Comparison of ENCODE assay signal across 11 mouse cellular contexts in the genomic region with DNA sequence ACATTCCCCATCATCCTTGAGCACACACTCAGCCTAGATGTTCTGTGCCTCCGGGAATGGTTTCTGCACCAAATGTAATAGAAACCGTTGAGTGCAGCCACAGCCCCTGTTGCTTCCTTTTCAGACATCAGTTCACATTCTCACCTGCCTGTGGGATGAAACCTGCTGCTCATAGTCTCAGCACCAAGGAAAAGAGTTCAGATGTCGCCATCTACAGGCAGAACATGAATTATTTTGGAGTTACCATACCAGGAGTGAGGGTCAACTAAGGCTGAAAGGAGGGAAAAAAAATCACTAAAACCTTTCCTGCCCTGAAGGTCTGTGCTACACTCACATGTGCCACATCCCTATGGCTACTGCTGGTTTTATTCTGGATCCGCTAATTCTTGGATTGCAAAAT.
DNase-seq lines count a peak whose midpoint lies in the region; ATAC-seq and TF ChIP-seq lines count a peak whose summit lies in the region.
"Had no signal": no experiment of that assay in that cellular context is flagged by ENCODE, and none has a peak within 500 bp of the region (broad histone marks: within the 10 kb centered on the region; RNA-seq: fewer than 3 reads in every experiment).

No protein-coding gene starts in this region.

- no peaks in the 10 kb centered on the region for H3K79me2 ChIP-seq in liver, adult 2 months (ENCODE audit: control insufficient read depth, insufficient read depth, low read length)

- no peaks in the 10 kb centered on the region for H3K4me1 ChIP-seq in liver, adult 2 months (ENCODE audit: control insufficient read depth, insufficient read depth, low read length)
- H3K4me1 ChIP-seq in embryonic facial prominence, embryonic 11.5 days (ENCODE audit: control insufficient read depth, insufficient read depth, low read length), result no peaks in the 10 kb centered on the region
- H3K4me1 ChIP-seq in midbrain, embryonic 13.5 days (replicated peaks), result peaks cover 10% of the 10 kb centered on the region

- TF ChIP-seq POLR2A in liver, adult 2 months (IDR thresholded peaks at IDR 0.05; ENCODE audit: extremely low read depth, insufficient read depth, low read length), result no peak

- H3K4me2 ChIP-seq in embryonic facial prominence, embryonic 11.5 days (ENCODE audit: low read depth, low read length), result no peak overlapping the region
- no peak overlapping the region for H3K4me2 ChIP-seq in midbrain, embryonic 13.5 days (replicated peaks)
- H3K4me2 ChIP-seq: embryonic facial prominence, embryonic 12.5 days had no signal

- H3K9me3 ChIP-seq in embryonic facial prominence, embryonic 11.5 days (replicated peaks; ENCODE audit: control insufficient read depth, low read length), result no peaks in the 10 kb centered on the region
- H3K9me3 ChIP-seq in midbrain, embryonic 13.5 days, result no peaks in the 10 kb centered on the region
- H3K9me3 ChIP-seq: embryonic facial prominence, embryonic 12.5 days had no signal

- no peak for DNase-seq in liver, adult 2 months (ENCODE audit: extremely low read depth, low read depth, low spot score)
- DNase-seq in liver (no peak), R1 (ENCODE audit: low read depth, low spot score) (peak; percentile 46)
- DNase-seq in embryonic facial prominence, embryonic 11.5 days (ENCODE audit: low spot score), result peak; percentile 61
- no peak for DNase-seq in thymus, postnatal 14 days
- no peak for DNase-seq in layer of hippocampus, adult 8-10 months (ENCODE audit: low spot score in 2 of 2)
- DNase-seq in gastrocnemius, postnatal 36 days, result no peak
- DNase-seq: heart, postnatal 14 days; lung, postnatal 10 days had no signal

- no peaks in the 10 kb centered on the region for H3K36me3 ChIP-seq in liver, adult 2 months (ENCODE audit: control insufficient read depth, insufficient read depth, low read length)
- H3K36me3 ChIP-seq in embryonic facial prominence, embryonic 11.5 days (replicated peaks; ENCODE audit: control insufficient read depth, insufficient read depth, low read depth, low read length), result no peaks in the 10 kb centered on the region
- H3K36me3 ChIP-seq in midbrain, embryonic 13.5 days, result no peaks in the 10 kb centered on the region
- H3K36me3 ChIP-seq: embryonic facial prominence, embryonic 12.5 days had no signal

- 0 out of 2 replicates have a peak, but pooled peaks have one; percentile 18 for TF ChIP-seq CTCF in liver, adult 2 months (IDR thresholded peaks at IDR 0.05; ENCODE audit: low read depth, low read length)

- intact Hi-C loops in gastrocnemius, postnatal 36 days (cut with DNase I), result loop anchor here (5.0 kb wide), 1 partner anchor 690 kb away; no protein-coding TSS in a partner anchor

- no peak overlapping the region for H3K4me3 ChIP-seq in liver, adult 2 months (ENCODE audit: insufficient read depth, low read depth, low read length)
- no peak overlapping the region for H3K4me3 ChIP-seq in embryonic facial prominence, embryonic 11.5 days (ENCODE audit: low read depth, low read length)
- no peak overlapping the region for H3K4me3 ChIP-seq in midbrain, embryonic 13.5 days (replicated peaks)
- H3K4me3 ChIP-seq: embryonic facial prominence, embryonic 12.5 days had no signal

- H3K27me3 ChIP-seq in liver, adult 2 months (ENCODE audit: control insufficient read depth, insufficient read depth, low read length), result no peaks in the 10 kb centered on the region
- H3K27me3 ChIP-seq in embryonic facial prominence, embryonic 11.5 days (ENCODE audit: control insufficient read depth, insufficient read depth, low read length), result no peaks in the 10 kb centered on the region
- H3K27me3 ChIP-seq in midbrain, embryonic 13.5 days, result 0 out of 2 replicates have a peak, but pooled peaks cover 2% of the 10 kb centered on the region
- H3K27me3 ChIP-seq: embryonic facial prominence, embryonic 12.5 days had no signal

- WGBS in liver, adult 2 months, result 34% methylated on average over 4 of the region's 4 CpGs
- WGBS in embryonic facial prominence, embryonic 11.5 days, result 37% methylated on average over 4 of the region's 4 CpGs
- WGBS in midbrain, embryonic 13.5 days, result 42% methylated on average over 4 of the region's 4 CpGs

- no peak; the same call in 1 of the 2 replicates for ATAC-seq in embryonic facial prominence, embryonic 11.5 days (replicated peaks; ENCODE audit: insufficient number of reproducible peaks, low FRiP score, low TSS enrichment, low read depth)
- peak; percentile 59; the same call in 1 of the 2 replicates for ATAC-seq in midbrain, embryonic 13.5 days

- H3K9ac ChIP-seq in liver, adult 2 months (ENCODE audit: low read depth, low read length), result no peak overlapping the region
- no peak overlapping the region for H3K9ac ChIP-seq in embryonic facial prominence, embryonic 11.5 days (replicated peaks; ENCODE audit: low read length)
- H3K9ac ChIP-seq in midbrain, embryonic 13.5 days (replicated peaks), result no peak overlapping the region
- H3K9ac ChIP-seq: embryonic facial prominence, embryonic 12.5 days had no signal

- H3K27ac ChIP-seq in liver, adult 2 months (replicated peaks; ENCODE audit: insufficient read depth, low read depth, low read length), result no peak overlapping the region
- no peak overlapping the region for H3K27ac ChIP-seq in embryonic facial prominence, embryonic 11.5 days (replicated peaks; ENCODE audit: low read depth, low read length)
- H3K27ac ChIP-seq in midbrain, embryonic 13.5 days, result no peak overlapping the region
- H3K27ac ChIP-seq: embryonic facial prominence, embryonic 12.5 days had no signal

Comparison
In these comparisons a context has a peak if more than half of its experiments do, and no peak if none do; other contexts are left out.
1. DNase-seq: peak in R1 (single experiment) and embryonic facial prominence, embryonic 11.5 days (single experiment); none in liver, adult 2 months (single experiment), liver (single experiment), thymus, postnatal 14 days (single experiment), layer of hippocampus, adult 8-10 months (0 of 2) and gastrocnemius, postnatal 36 days (0 of 2).